Comparison of ENCODE assay signal across 21 mouse cellular contexts in the genomic region with DNA sequence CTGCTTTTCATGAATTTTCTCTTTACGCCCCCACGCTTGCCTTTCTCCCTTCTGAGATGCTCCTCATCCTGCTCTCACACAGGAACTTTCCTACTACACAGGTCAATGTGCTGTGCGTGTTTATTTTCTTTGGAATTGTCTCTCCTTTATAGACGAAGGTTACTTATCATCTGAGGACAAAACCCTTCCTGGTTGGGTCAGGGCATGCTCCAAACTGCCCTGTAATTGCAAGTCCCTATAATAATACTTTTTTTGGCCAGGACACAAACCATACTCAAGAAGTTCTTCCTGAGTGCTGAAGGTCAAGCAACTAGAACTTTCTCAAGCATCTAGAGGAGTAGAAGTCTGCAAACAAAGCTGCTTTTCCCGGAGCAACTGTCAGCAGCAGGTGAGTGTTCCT.
A peak's percentile ranks its signal among the peaks of the same experiment; 100 is the strongest.
DNase-seq lines count a peak whose midpoint lies in the region; ATAC-seq and TF ChIP-seq lines count a peak whose summit lies in the region.
"Had no signal": no experiment of that assay in that cellular context is flagged by ENCODE, and none has a peak within 500 bp of the region (broad histone marks: within the 10 kb centered on the region; RNA-seq: fewer than 3 reads in every experiment).

No protein-coding gene starts in this region.

- H3K4me1 ChIP-seq in lung, postnatal 0 days (ENCODE audit: insufficient read depth, low read depth, low read length), result no peaks in the 10 kb centered on the region

- no peaks in the 10 kb centered on the region for H3K27me3 ChIP-seq in lung, postnatal 0 days (replicated peaks; ENCODE audit: insufficient read depth, low read length)
- H3K27me3 ChIP-seq: CH12.LX, Patski had no signal

- ATAC-seq in lung, postnatal 0 days, result peak; percentile 25; the same call in 1 of the 2 replicates
- ATAC-seq in inflammation-experienced regulatory T-cells, adult 6 months, result no peak
- ATAC-seq: activated CD4-positive, CD25-positive, alpha-beta regulatory T cell, adult 4 months; CD4-positive, CD25-positive, alpha-beta regulatory T cell, adult 4 months; Patski had no signal

- intact Hi-C loops in heart, postnatal 14 days (cut with DNase I), result no loop called here

- no peaks in the 10 kb centered on the region for H3K36me3 ChIP-seq in lung, postnatal 0 days (ENCODE audit: insufficient read depth, low read length)
- H3K36me3 ChIP-seq: G1E had no signal

- WGBS in lung, postnatal 0 days, result 49% methylated on average over 5 of the region's 5 CpGs

- DNase-seq in heart, adult 11 months, result peak; percentile 87
- no peak for DNase-seq in heart, postnatal 14 days
- DNase-seq in lung, postnatal 0 days (ENCODE audit: low spot score), result no peak
- no peak for DNase-seq in lung, postnatal 14 days
- peak; percentile 84 for DNase-seq in fat pad, adult 2 months (ENCODE audit: extremely low read depth, low read depth, low spot score)
- DNase-seq: adrenal gland, adult 2 months; adrenal gland, adult 8-10 months; adrenal gland, postnatal 10 days; adrenal gland, postnatal 14 days; adrenal gland, postnatal 25 days; adrenal gland, postnatal 36 days; B cell, adult 2 months; cerebellum, adult 11 months; cerebellum, adult 11-12 months; cerebellum, adult 18-20 months had no signal

- TF ChIP-seq CTCF in lung, postnatal 0 days (IDR thresholded peaks at IDR 0.05), result no peak

- no peak for TF ChIP-seq EP300 in lung, postnatal 0 days (IDR thresholded peaks at IDR 0.05)

- no peak overlapping the region for H3K27ac ChIP-seq in lung, postnatal 0 days (ENCODE audit: low read length)

- no peak overlapping the region for H3K9ac ChIP-seq in lung, postnatal 0 days (replicated peaks; ENCODE audit: low read depth)

- H3K4me2 ChIP-seq in lung, postnatal 0 days (replicated peaks; ENCODE audit: low read depth, low read length), result no peak overlapping the region

- no peak overlapping the region for H3K4me3 ChIP-seq in lung, postnatal 0 days (ENCODE audit: low read depth, low read length)

- H3K9me3 ChIP-seq in lung, postnatal 0 days (ENCODE audit: low read length), result no peaks in the 10 kb centered on the region
- H3K9me3 ChIP-seq: G1E had no signal

Comparison
In these comparisons a context has a peak if more than half of its experiments do, and no peak if none do; other contexts are left out.
1. DNase-seq: peak in heart, adult 11 months (single experiment) and fat pad, adult 2 months (single experiment); none in heart, postnatal 14 days (0 of 2), lung, postnatal 0 days (single experiment) and lung, postnatal 14 days (single experiment).